Mouse (Mus musculus): ENCODE results near the gene Rubcnl.
A peak's percentile ranks its signal among the peaks of the same experiment; 100 is the strongest.

The Rubcnl gene

GRCm38 (mm10) chr14:75017877-75018825, 2.3 kb downstream of the Rubcnl start:
- no peak for DNase-seq (ENCODE audit: low spot score in 2 of 2)

- DNase-seq (ENCODE audit: low spot score in 2 of 2) = no peak
Observed at GRCm38 (mm10) chr14:75018829-75019228, 3.0 kb downstream of the Rubcnl start.

- DNase-seq (ENCODE audit: low spot score in 2 of 2) = no peak
Observed at GRCm38 (mm10) chr14:75020581-75021253, 4.9 kb downstream of the Rubcnl start.

GRCm38 (mm10) chr14:75022522-75022921, 6.7 kb downstream of the Rubcnl start:
- DNase-seq (ENCODE audit: low spot score in 2 of 2) = no peak

- DNase-seq (ENCODE audit: low spot score in 2 of 2) = no peak
Observed at GRCm38 (mm10) chr14:75024793-75025710, 9.2 kb downstream of the Rubcnl start.

GRCm38 (mm10) chr14:75030764-75031163, 14.9 kb downstream of the Rubcnl start:
- DNase-seq (ENCODE audit: low spot score in 2 of 2) = no peak

GRCm38 (mm10) chr14:75031999-75032575, 16.3 kb downstream of the Rubcnl start:
- DNase-seq (ENCODE audit: low spot score in 2 of 2) = no peak

GRCm38 (mm10) chr14:75032742-75033141, 16.9 kb downstream of the Rubcnl start:
- DNase-seq (ENCODE audit: low spot score in 2 of 2) = no peak

GRCm38 (mm10) chr14:75034240-75034639, 18.4 kb downstream of the Rubcnl start:
- DNase-seq (ENCODE audit: low spot score in 2 of 2) = no peak

- no peak for DNase-seq (ENCODE audit: low spot score in 2 of 2)
Observed at GRCm38 (mm10) chr14:75035431-75035830, 19.6 kb downstream of the Rubcnl start.

- DNase-seq (ENCODE audit: low spot score in 2 of 2) = no peak
Observed at GRCm38 (mm10) chr14:75045184-75045583, 29.4 kb downstream of the Rubcnl start.

- DNase-seq (ENCODE audit: low spot score in 2 of 2) = no peak
Observed at GRCm38 (mm10) chr14:75052451-75052850, 36.6 kb downstream of the Rubcnl start.

- peak in 1 of 2 experiments; percentile 25 for DNase-seq (ENCODE audit: low spot score in 2 of 2)
Observed at GRCm38 (mm10) chr14:75054455-75055343, 38.9 kb downstream of the Rubcnl start.

GRCm38 (mm10) chr14:75056861-75057431, 41.1 kb downstream of the Rubcnl start:
- no peak for DNase-seq (ENCODE audit: low spot score in 2 of 2)

- no peak for DNase-seq (ENCODE audit: low spot score in 2 of 2)
Observed at GRCm38 (mm10) chr14:75060562-75060961, 44.7 kb downstream of the Rubcnl start.

GRCm38 (mm10) chr14:75063936-75064335, 48.1 kb downstream of the Rubcnl start:
- no peak for DNase-seq (ENCODE audit: low spot score in 2 of 2)

GRCm38 (mm10) chr14:75064520-75064919, 48.7 kb downstream of the Rubcnl start:
- no peak for DNase-seq (ENCODE audit: low spot score in 2 of 2)

GRCm38 (mm10) chr14:75065211-75065610, 49.4 kb downstream of the Rubcnl start:
- DNase-seq (ENCODE audit: low spot score in 2 of 2) = no peak

- no peak for DNase-seq (ENCODE audit: low spot score in 2 of 2)
Observed at GRCm38 (mm10) chr14:75068430-75069112, 52.7 kb downstream of the Rubcnl start.

Measured in urinary bladder, postnatal 4 days (tissue).